ENCODE assay signal across 8 mouse cellular contexts in genomic region chr11:76612638-76613104, GRCm38 (mm10). TPM values are rescaled to one million over a fixed set of nuclear protein-coding genes. Genes with fewer than 3 reads are reported as not detected.
DNase-seq lines count a peak whose midpoint lies in the region; ATAC-seq and TF ChIP-seq lines count a peak whose summit lies in the region.

No protein-coding gene starts in this region.

- no peaks in the 10 kb centered on the region for H3K4me1 ChIP-seq in heart, postnatal 0 days (ENCODE audit: control insufficient read depth, insufficient read depth)
- no peaks in the 10 kb centered on the region for H3K4me1 ChIP-seq in liver, embryonic 12.5 days
- peaks cover 20% of the 10 kb centered on the region for H3K4me1 ChIP-seq in neural tube, embryonic 15.5 days

- H3K27ac ChIP-seq in heart, postnatal 0 days (ENCODE audit: low read depth), result no peak overlapping the region
- no peak overlapping the region for H3K27ac ChIP-seq in liver, embryonic 12.5 days
- H3K27ac ChIP-seq in neural tube, embryonic 15.5 days (replicated peaks), result peak overlapping the region; percentile 87

- no peaks in the 10 kb centered on the region for H3K9me3 ChIP-seq in heart, postnatal 0 days (replicated peaks; ENCODE audit: control insufficient read depth, low read length)
- no peaks in the 10 kb centered on the region for H3K9me3 ChIP-seq in liver, embryonic 12.5 days (replicated peaks)
- H3K9me3 ChIP-seq in neural tube, embryonic 15.5 days (replicated peaks), result no peaks in the 10 kb centered on the region

- no peaks in the 10 kb centered on the region for H3K27me3 ChIP-seq in heart, postnatal 0 days (ENCODE audit: control insufficient read depth, insufficient read depth, low read length)
- H3K27me3 ChIP-seq in liver, embryonic 12.5 days (replicated peaks), result peaks cover 49% of the 10 kb centered on the region
- no peaks in the 10 kb centered on the region for H3K27me3 ChIP-seq in neural tube, embryonic 15.5 days (replicated peaks)

- H3K9ac ChIP-seq in heart, postnatal 0 days (replicated peaks; ENCODE audit: low read depth, low read length), result peak overlapping the region; percentile 42
- H3K9ac ChIP-seq in liver, embryonic 12.5 days, result no peak overlapping the region
- H3K9ac ChIP-seq in neural tube, embryonic 15.5 days (replicated peaks), result peak overlapping the region; percentile 55

- H3K4me2 ChIP-seq in heart, postnatal 0 days (ENCODE audit: low read depth, low read length), result peak overlapping the region; percentile 79
- peak overlapping the region; percentile 52 for H3K4me2 ChIP-seq in liver, embryonic 12.5 days
- H3K4me2 ChIP-seq in neural tube, embryonic 15.5 days, result peak overlapping the region; percentile 76

- ATAC-seq in heart, postnatal 0 days (ENCODE audit: insufficient read depth, low read depth), result no peak
- no peak for ATAC-seq in liver, embryonic 12.5 days
- ATAC-seq in neural tube, embryonic 15.5 days (ENCODE audit: low FRiP score), result peak; percentile 69

- H3K4me3 ChIP-seq in heart, postnatal 0 days (ENCODE audit: low read depth, low read length), result peak overlapping the region; percentile 49
- peak overlapping the region; percentile 31 for H3K4me3 ChIP-seq in liver, embryonic 12.5 days
- H3K4me3 ChIP-seq in neural tube, embryonic 15.5 days (replicated peaks), result peak overlapping the region; percentile 48

- no peak for TF ChIP-seq CTCF in heart, postnatal 0 days (IDR thresholded peaks at IDR 0.05; ENCODE audit: low read depth)

- DNase-seq in ovary, adult 18-20 months (ENCODE audit: low spot score), result peak; percentile 23
- no peak for DNase-seq in ovary, postnatal 10 days (ENCODE audit: low spot score)
- DNase-seq in embryo, embryonic 11 days, result peak; percentile 90
- peak; percentile 67 for DNase-seq in heart, postnatal 0 days (ENCODE audit: low spot score)
- DNase-seq in kidney, postnatal 36 days, result peak; percentile 82 to 84
- no peak for DNase-seq in thymus, postnatal 10 days (ENCODE audit: low spot score in 2 of 2)

- WGBS in heart, postnatal 0 days, result under 1% methylated on average over 19 of the region's 19 CpGs
- 2% methylated on average over 19 of the region's 19 CpGs for WGBS in liver, embryonic 12.5 days (ENCODE audit: insufficient replicate concordance)
- under 1% methylated on average over 19 of the region's 19 CpGs for WGBS in neural tube, embryonic 15.5 days

- no peaks in the 10 kb centered on the region for H3K36me3 ChIP-seq in heart, postnatal 0 days (replicated peaks; ENCODE audit: control insufficient read depth, insufficient read depth, low read length)
- no peaks in the 10 kb centered on the region for H3K36me3 ChIP-seq in liver, embryonic 12.5 days
- H3K36me3 ChIP-seq in neural tube, embryonic 15.5 days, result no peaks in the 10 kb centered on the region

- TF ChIP-seq EP300 in heart, postnatal 0 days (IDR thresholded peaks at IDR 0.05; ENCODE audit: low read depth), result no peak

RNA-seq across cellular contexts. Expression of gene Abr, which starts 9.4 kb away (rescaled TPM):
- 37.3 and 48.9 TPM in 2 replicates for total RNA-seq in heart, postnatal 0 days (2014; rRNA removed; ENCODE audit: low replicate concordance)
- 12.1 and 14.1 TPM in 2 replicates for polyA plus RNA-seq in heart, postnatal 0 days (2015; fragmentation: Nextera tagmentation; extraction: Ambion mirVana)
- polyA plus RNA-seq in liver, embryonic 12.5 days (2016; fragmentation: Nextera tagmentation; extraction: Ambion mirVana), result 5.8 and 7.4 TPM in 2 replicates
- 73.5 and 88.3 TPM in 2 replicates for polyA plus RNA-seq in neural tube, embryonic 15.5 days (2015; fragmentation: Nextera tagmentation; extraction: Ambion mirVana)

RNA-seq across cellular contexts. Expression of gene Bhlha9, which starts 59.6 kb away (rescaled TPM):
- not detected in 2 replicates for total RNA-seq in heart, postnatal 0 days (2014; rRNA removed; ENCODE audit: low replicate concordance)
- not detected in 2 replicates for polyA plus RNA-seq in heart, postnatal 0 days (2015; fragmentation: Nextera tagmentation; extraction: Ambion mirVana)
- not detected in 2 replicates for polyA plus RNA-seq in liver, embryonic 12.5 days (2016; fragmentation: Nextera tagmentation; extraction: Ambion mirVana)
- polyA plus RNA-seq in neural tube, embryonic 15.5 days (2015; fragmentation: Nextera tagmentation; extraction: Ambion mirVana), result 1.7 and 1.9 TPM in 2 replicates

Comparison
In these comparisons a context has a peak if more than half of its experiments do, and no peak if none do; other contexts are left out.
1. DNase-seq: peak in ovary, adult 18-20 months (single experiment), embryo, embryonic 11 days (single experiment), heart, postnatal 0 days (single experiment) and kidney, postnatal 36 days (2 of 2); none in ovary, postnatal 10 days (single experiment) and thymus, postnatal 10 days (0 of 2).
2. Peak in every context shown above with its lines, with median percentiles within 50 percentile points of each other: H3K4me2 ChIP-seq and H3K4me3 ChIP-seq.